Mouse (Mus musculus): ENCODE data around the gene Wbp1. TPM values are rescaled to one million over a fixed set of nuclear protein-coding genes. Genes with fewer than 3 reads are reported as not detected.

Wbp1 gene
- polyA plus RNA-seq, 1 experiment from 2014 or later = 91.5 TPM

DNA sequence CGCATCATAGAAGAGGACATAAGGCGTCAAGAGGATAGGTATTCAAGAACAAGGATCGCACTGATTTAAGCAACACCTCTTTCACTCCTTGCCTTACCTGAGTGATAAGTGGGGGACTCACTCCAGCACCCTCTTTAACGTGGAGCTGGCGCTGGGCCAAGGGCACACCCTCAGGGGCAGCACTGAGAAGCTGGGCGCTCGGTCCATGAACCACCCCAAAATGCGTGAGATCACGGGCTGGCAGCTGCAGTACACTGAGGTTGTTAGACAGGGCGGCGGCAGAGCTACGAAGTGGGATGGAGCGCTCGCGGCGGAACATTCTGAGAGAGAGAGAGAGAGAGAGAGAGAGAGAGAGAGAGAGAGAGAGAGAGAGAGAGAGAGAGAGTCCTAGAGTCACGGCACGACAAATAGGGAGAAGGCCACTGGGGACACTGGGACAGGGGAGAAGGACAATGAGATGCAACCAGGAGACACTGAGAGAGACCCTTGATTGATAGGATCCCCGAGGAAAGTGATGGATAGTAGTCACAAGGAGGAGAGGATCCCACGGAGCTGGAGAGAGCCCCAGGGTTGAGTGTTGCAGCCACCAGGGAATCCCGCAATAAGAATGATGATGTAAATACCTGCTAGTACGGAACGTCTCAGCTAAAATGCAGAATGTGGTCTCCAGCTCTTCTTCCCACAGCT, 34.3 kb upstream of the Wbp1 start:
- no peak for ATAC-seq (ENCODE audit: insufficient read depth, low FRiP score, low read depth)
- Histone ChIP-seq H3K4me2 (peak overlapping the region; percentile 92), H3K4me1 (peaks cover 8% of the 10 kb centered on the region; the same call in 1 of the 2 replicates), H3K9me3 (no peaks in the 10 kb centered on the region), H3K27me3 (replicated peaks) (peaks cover 3% of the 10 kb centered on the region), H3K4me3 (replicated peaks) (peak overlapping the region; percentile 55), H3K9ac (no peak overlapping the region; the same call in 1 of the 2 replicates), H3K36me3 (0 out of 2 replicates have a peak, but pooled peaks cover 5% of the 10 kb centered on the region), H3K27ac (no peak overlapping the region)
- WGBS = 9% methylated on average over 23 of the region's 23 CpGs

DNA sequence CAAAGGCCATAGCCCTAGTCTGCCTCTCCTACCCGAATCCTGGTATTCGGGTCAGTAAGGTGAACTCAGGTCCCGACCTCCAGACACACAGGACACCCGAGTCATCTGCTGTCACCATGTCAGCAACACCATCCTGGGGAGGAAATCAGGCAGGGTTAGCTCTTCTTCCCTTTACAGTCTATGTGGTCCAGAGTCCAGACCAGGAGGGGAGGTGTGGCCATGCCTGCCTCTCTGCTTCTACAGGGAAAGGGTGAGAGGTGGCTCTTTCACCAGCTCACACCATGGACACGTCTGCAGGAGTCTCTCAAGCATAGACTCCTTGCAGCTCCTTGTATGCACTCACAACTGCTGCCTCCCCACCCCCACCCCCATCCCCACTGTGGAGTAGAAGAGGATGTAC, 32.1 kb upstream of the Wbp1 start:
- H3K9ac ChIP-seq = no peak overlapping the region
- ATAC-seq (ENCODE audit: insufficient read depth, low FRiP score, low read depth) = no peak

DNA sequence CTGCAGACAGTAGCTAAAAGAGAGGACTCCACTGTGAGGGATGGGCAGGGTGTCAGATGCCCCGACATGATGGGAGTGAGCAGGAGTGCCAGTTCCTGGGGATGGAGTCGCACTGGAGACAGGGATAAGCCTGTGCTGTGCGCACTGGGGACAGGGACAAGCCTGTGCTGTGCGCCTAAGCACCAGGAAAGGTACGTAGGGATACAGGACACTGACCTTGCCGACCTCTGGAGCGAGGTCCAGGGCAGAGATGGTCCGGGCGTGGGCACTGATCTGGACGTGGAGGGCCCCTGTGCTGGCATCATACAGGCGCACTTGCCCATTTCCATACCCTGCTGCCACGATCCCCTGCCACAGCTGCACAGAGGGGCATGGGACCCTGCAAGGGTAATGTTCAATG, 31.7 kb upstream of the Wbp1 start:
- Histone ChIP-seq H3K4me1 (peaks cover 8% of the 10 kb centered on the region; the same call in 1 of the 2 replicates), H3K27ac (no peak overlapping the region), H3K9me3 (no peaks in the 10 kb centered on the region), H3K36me3 (peaks cover 21% of the 10 kb centered on the region), H3K4me3 (replicated peaks) (no peak overlapping the region), H3K4me2 (no peak overlapping the region), H3K27me3 (replicated peaks) (no peaks in the 10 kb centered on the region), H3K9ac (no peak overlapping the region)
- 84% methylated on average over 12 of the region's 12 CpGs for WGBS
- ATAC-seq (ENCODE audit: insufficient read depth, low FRiP score, low read depth) = no peak

More for the DNA sequence above, 32.1 kb upstream of the Wbp1 start:
- H3K4me2 ChIP-seq = no peak overlapping the region
- 74% methylated on average over 5 of the region's 5 CpGs for WGBS
- no peaks in the 10 kb centered on the region for H3K9me3 ChIP-seq
- no peaks in the 10 kb centered on the region for H3K27me3 ChIP-seq (replicated peaks)
- no peak overlapping the region for H3K27ac ChIP-seq
- H3K36me3 ChIP-seq = peaks cover 17% of the 10 kb centered on the region
- H3K4me1 ChIP-seq = peaks cover 8% of the 10 kb centered on the region; the same call in 1 of the 2 replicates
- H3K4me3 ChIP-seq (replicated peaks) = no peak overlapping the region

DNA sequence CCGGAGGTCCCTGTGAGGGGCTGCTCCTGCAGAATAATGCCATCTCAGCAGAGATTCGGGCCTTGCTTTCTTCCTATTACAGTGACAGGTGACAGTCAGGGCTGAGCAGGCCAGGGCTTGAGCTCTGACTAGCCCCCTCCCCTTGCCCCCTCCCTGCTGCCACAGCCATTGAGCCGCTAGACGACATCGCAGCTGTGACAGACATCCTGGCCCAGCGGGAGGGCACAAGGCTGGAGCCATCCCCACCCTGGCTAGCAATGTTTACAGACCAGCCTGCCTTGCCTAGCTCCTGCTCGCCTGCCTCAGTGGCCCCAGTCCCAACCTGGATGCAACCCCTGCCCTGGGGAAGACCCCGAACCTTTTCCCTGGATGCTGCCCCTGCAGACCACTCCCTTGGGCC, 30.4 kb upstream of the Wbp1 start:
- H3K9ac ChIP-seq = no peak overlapping the region
- no peak overlapping the region for H3K27ac ChIP-seq
- 41% methylated on average over 8 of the region's 8 CpGs for WGBS
- H3K27me3 ChIP-seq (replicated peaks) = no peaks in the 10 kb centered on the region
- H3K4me3 ChIP-seq (replicated peaks) = no peak overlapping the region
- peaks cover 8% of the 10 kb centered on the region; the same call in 1 of the 2 replicates for H3K4me1 ChIP-seq
- H3K9me3 ChIP-seq = no peaks in the 10 kb centered on the region
- ATAC-seq (ENCODE audit: insufficient read depth, low FRiP score, low read depth) = no peak
- peaks cover 23% of the 10 kb centered on the region for H3K36me3 ChIP-seq
- H3K4me2 ChIP-seq = no peak overlapping the region

DNA sequence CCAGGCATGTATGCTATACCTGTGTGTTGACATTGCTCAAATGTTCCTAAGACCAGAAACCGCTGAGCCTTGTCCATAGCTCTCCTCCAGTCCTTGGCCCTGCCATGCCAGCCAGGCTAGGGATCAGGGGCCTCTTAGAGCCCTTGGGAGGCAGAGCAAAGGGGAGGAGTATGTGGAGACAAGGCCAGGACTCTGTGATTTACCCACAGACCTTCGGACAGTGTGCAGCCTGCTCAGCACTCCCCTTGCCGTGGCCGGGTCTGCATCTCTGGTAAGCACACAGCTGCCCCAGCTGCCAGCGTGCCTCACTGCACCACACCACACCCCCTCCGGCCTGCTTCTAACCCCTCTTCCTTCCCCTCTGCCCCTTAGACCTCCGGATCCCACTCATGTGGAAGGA, 25.9 kb upstream of the Wbp1 start:
- Histone ChIP-seq H3K9ac (no peak overlapping the region), H3K4me1 (peaks cover 8% of the 10 kb centered on the region), H3K4me3 (replicated peaks) (no peak overlapping the region), H3K27ac (no peak overlapping the region), H3K4me2 (no peak overlapping the region), H3K36me3 (peaks cover 26% of the 10 kb centered on the region), H3K27me3 (replicated peaks) (no peaks in the 10 kb centered on the region), H3K9me3 (no peaks in the 10 kb centered on the region)
- 56% methylated on average over 7 of the region's 7 CpGs for WGBS
- no peak for ATAC-seq (ENCODE audit: insufficient read depth, low FRiP score, low read depth)

DNA sequence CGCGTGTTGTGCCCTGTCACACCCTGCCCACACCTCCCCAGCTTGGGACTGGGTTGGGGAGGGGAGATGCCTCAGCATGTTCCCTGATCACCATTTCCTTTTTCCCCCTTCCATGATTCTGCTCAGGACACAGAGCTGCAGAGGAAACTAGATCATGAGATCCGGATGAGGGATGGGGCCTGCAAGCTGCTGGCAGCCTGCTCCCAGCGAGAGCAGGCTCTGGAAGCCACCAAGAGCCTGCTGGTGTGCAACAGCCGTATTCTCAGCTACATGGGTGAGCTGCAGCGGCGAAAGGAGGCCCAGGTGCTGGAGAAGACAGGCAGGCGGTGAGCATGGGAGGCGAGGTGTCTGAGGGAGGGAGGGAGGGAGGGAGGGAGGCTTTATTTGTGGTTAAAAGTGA, 24.4 kb upstream of the Wbp1 start:
- no peak overlapping the region for H3K9ac ChIP-seq
- no peak overlapping the region for H3K4me2 ChIP-seq
- no peaks in the 10 kb centered on the region for H3K9me3 ChIP-seq
- no peak overlapping the region for H3K27ac ChIP-seq
- ATAC-seq (ENCODE audit: insufficient read depth, low FRiP score, low read depth) = no peak
- peaks cover 14% of the 10 kb centered on the region for H3K4me1 ChIP-seq
- H3K4me3 ChIP-seq (replicated peaks) = no peak overlapping the region
- WGBS = 66% methylated on average over 9 of the region's 9 CpGs
- no peaks in the 10 kb centered on the region for H3K27me3 ChIP-seq (replicated peaks)
- peaks cover 21% of the 10 kb centered on the region for H3K36me3 ChIP-seq

DNA sequence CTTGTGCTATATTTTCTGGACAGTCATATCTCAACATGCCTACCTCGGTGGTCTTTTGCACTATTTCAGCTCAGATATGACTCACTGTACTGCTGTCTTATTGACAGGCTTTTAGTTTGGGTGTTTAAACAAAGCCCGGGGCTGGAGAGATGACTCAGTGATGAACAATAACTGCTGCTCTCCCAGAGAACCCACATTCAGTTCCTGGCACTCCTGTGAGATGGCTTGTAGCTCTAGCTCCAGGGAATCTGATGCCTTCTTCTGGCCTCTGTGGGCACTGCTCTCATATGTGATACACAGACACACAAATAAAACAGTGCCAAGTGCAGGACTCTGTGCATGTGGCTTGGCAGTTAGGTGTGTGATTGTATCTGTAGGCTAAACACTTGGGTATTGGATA, 23.9 kb upstream of the Wbp1 start:
- no peak overlapping the region for H3K27ac ChIP-seq
- H3K9ac ChIP-seq = no peak overlapping the region
- H3K27me3 ChIP-seq (replicated peaks) = no peaks in the 10 kb centered on the region
- H3K36me3 ChIP-seq = peaks cover 21% of the 10 kb centered on the region
- peaks cover 14% of the 10 kb centered on the region for H3K4me1 ChIP-seq
- no peaks in the 10 kb centered on the region for H3K9me3 ChIP-seq
- no peak for ATAC-seq (ENCODE audit: insufficient read depth, low FRiP score, low read depth)
- 53% methylated on average over 2 of the region's 2 CpGs for WGBS
- H3K4me2 ChIP-seq = no peak overlapping the region
- no peak overlapping the region for H3K4me3 ChIP-seq (replicated peaks)

DNA sequence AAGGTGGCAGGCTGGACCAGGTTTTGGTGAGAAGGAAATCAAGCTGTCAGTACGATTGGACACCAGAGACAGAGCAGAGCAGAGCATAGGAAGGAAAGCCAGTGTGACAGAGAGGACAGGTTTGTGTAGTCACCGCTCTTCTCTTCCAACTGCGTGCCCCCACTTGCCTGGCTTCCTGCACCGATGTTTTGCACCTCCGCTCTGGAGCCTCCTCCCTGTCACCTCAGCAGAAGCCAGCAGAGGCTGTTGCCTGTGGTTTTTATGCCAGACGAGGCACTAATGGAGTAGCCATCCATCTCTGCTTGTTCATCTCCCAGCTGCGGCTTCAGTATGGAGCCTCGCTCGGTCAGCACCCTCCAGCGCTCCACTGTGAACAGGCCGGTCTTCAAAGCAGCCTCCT, 21.5 kb upstream of the Wbp1 start:
- peaks cover 4% of the 10 kb centered on the region for H3K36me3 ChIP-seq
- no peak overlapping the region for H3K9ac ChIP-seq
- H3K4me2 ChIP-seq = peak overlapping the region; percentile 50; the same call in 1 of the 2 replicates
- ATAC-seq (ENCODE audit: insufficient read depth, low FRiP score, low read depth) = no peak
- H3K9me3 ChIP-seq = no peaks in the 10 kb centered on the region
- H3K4me3 ChIP-seq (replicated peaks) = no peak overlapping the region
- peaks cover 31% of the 10 kb centered on the region for H3K4me1 ChIP-seq
- H3K27ac ChIP-seq = peak overlapping the region; percentile 44; the same call in 1 of the 2 replicates
- H3K27me3 ChIP-seq (replicated peaks) = no peaks in the 10 kb centered on the region
- 53% methylated on average over 11 of the region's 11 CpGs for WGBS

DNA sequence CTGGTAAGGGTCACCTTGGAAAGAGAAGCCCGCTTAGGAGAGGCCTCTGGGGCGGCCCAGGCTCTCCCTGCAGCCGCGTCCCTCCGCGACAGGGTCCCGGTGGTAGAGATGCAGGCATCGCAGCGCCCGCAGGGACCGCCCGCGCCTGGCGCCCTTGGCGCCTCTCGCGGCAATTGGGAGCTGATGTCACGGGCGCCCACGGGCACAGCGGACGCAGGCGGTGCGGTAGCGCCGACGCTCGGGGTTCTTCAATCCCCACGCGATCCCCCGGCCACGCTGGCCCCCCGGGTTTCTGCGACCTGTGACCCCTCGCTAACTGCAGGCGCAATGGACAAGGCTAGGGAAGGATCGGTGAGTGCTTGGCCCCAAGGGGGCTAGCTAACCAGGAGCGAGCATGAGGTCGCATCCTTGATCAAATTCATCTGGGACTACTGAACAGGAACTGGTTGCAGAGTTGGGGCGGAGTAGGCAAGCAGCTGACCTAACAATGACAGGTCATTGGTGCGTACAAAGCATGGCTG, 20.9 kb upstream of the Wbp1 start:
- Histone ChIP-seq H3K27me3 (replicated peaks) (no peaks in the 10 kb centered on the region), H3K4me3 (replicated peaks) (peak overlapping the region; percentile 23), H3K36me3 (peaks cover 4% of the 10 kb centered on the region), H3K4me1 (peaks cover 33% of the 10 kb centered on the region), H3K9ac (no peak overlapping the region; the same call in 1 of the 2 replicates), H3K9me3 (no peaks in the 10 kb centered on the region), H3K4me2 (peak overlapping the region; percentile 50), H3K27ac (peak overlapping the region; percentile 44)
- WGBS = 12% methylated on average over 41 of the region's 41 CpGs
- ATAC-seq (ENCODE audit: insufficient read depth, low FRiP score, low read depth) = no peak

DNA sequence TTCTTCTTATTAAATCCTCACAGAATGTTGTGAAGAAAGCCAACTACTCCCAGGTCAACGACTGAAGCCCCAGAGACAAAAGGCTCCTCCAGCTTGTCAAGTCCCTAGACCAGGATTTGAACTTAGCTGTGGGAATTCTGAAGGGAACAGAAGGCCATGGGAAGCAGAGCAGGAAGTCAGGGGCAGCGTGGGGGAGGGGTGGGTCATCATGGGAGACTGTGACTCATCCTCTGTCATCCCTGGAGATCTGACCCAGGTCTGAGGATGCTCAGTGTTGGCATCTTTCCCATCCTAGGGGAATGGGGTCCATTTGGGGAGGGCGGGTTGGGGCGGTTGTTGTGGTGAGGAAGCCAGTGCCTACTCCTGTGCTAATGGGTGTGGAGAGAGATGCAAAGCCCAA, 20.3 kb upstream of the Wbp1 start:
- H3K9me3 ChIP-seq = no peaks in the 10 kb centered on the region
- H3K9ac ChIP-seq = no peak overlapping the region
- H3K27me3 ChIP-seq (replicated peaks) = no peaks in the 10 kb centered on the region
- no peak for ATAC-seq (ENCODE audit: insufficient read depth, low FRiP score, low read depth)
- peaks cover 33% of the 10 kb centered on the region for H3K4me1 ChIP-seq
- peak overlapping the region; percentile 44; the same call in 1 of the 2 replicates for H3K27ac ChIP-seq
- no peak overlapping the region for H3K4me3 ChIP-seq (replicated peaks)
- WGBS = 39% methylated on average over 4 of the region's 4 CpGs
- H3K36me3 ChIP-seq = peaks cover 2% of the 10 kb centered on the region; the same call in 1 of the 2 replicates
- peak overlapping the region; percentile 50 for H3K4me2 ChIP-seq

DNA sequence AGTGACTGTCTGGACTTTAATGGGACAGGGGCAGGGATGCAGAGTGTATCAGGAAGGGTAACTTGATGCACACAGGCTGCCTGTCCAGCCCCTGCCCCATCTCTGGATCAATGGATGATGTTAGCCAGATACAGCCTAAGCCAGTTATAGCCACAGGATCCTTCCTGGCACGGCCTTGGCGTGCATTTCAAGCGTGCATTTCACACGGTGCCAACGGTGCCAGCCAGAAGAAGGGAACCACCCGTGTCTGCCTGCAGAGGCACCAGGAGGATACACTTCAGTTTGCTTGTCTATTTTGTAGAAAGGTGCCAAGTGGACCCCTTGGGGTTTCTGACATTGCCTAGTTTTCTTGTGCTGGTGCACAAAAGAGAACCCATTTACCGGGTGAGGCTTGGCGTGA, 18.7 kb upstream of the Wbp1 start:
- H3K27ac ChIP-seq = no peak overlapping the region
- no peak overlapping the region for H3K4me2 ChIP-seq
- no peaks in the 10 kb centered on the region for H3K27me3 ChIP-seq (replicated peaks)
- H3K4me3 ChIP-seq (replicated peaks) = no peak overlapping the region
- ATAC-seq (ENCODE audit: insufficient read depth, low FRiP score, low read depth) = no peak
- WGBS = 84% methylated on average over 8 of the region's 8 CpGs
- H3K36me3 ChIP-seq = no peaks in the 10 kb centered on the region
- no peaks in the 10 kb centered on the region for H3K9me3 ChIP-seq
- no peak overlapping the region for H3K9ac ChIP-seq
- peaks cover 49% of the 10 kb centered on the region for H3K4me1 ChIP-seq

DNA sequence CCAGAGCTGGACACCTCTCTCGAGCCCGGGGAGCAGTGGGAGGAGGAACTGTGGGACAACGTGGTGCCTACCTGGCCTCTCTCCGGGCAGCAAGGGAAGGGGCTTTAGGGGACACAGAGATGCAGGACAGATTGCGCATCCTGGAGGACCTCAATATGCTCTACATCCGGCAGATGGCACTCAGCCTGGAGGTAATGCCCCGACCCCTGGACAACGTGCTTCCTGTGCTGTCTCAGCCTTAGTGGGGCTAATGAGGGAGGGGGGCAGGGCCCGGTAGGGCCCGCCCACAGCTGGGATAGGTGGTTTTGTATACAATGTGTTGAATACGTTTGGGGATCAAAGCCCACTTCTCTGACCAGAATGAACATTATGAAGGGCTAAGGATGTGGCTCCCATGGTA, 16.7 kb upstream of the Wbp1 start:
- Histone ChIP-seq H3K36me3 (no peaks in the 10 kb centered on the region), H3K9ac (peak overlapping the region; percentile 67), H3K4me2 (peak overlapping the region; percentile 87), H3K4me3 (replicated peaks) (peak overlapping the region; percentile 56), H3K27ac (peak overlapping the region; percentile 100), H3K27me3 (replicated peaks) (no peaks in the 10 kb centered on the region), H3K4me1 (peaks cover 48% of the 10 kb centered on the region), H3K9me3 (no peaks in the 10 kb centered on the region)
- peak; percentile 6; the same call in 1 of the 2 replicates for ATAC-seq (ENCODE audit: insufficient read depth, low FRiP score, low read depth)
- WGBS = 3% methylated on average over 11 of the region's 11 CpGs

Data from stomach, embryonic 15.5 days (tissue).